Mouse (Mus musculus): ENCODE data around the gene Gmds.

Gmds gene

DNA sequence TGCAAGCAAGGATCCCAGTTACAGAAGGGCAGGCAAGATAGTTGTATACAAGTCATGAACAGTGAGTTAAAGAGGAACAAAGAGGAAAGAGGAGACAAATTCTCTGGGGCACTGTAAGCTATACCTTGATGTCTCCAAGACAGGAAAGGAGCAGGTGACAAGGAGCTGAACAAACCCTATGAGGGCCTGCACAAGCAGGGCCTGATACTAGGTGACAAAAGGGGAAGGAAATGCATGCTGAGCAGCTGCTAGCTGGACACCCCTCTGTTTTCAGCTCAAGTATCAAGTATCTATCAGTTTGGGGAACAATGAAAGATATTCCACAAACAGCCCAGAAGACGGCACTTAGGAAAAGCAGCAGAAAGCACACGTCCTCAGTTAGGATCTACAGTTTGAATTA is 193.4 kb downstream of the Gmds start:
- no peak for DNase-seq

DNA sequence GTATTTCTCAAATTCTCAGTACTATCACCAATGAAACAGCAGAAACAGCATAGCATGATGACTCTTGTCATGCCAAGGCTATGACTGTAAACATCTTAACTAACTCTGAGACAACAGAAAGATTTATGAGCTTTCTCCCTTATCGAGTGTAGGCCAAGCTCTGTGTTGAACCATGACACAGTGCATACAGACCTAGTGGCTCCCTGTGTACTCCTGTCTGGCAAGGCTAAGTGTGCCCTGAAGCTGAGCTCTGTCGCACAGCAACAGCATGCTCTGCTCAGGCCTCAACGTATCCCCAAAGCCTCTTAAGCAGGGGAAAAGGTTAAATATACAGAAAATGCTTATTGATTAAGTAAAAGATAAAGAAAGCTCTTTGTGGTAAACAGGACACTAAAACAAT is 194.9 kb downstream of the Gmds start:
- DNase-seq: no peak

DNA sequence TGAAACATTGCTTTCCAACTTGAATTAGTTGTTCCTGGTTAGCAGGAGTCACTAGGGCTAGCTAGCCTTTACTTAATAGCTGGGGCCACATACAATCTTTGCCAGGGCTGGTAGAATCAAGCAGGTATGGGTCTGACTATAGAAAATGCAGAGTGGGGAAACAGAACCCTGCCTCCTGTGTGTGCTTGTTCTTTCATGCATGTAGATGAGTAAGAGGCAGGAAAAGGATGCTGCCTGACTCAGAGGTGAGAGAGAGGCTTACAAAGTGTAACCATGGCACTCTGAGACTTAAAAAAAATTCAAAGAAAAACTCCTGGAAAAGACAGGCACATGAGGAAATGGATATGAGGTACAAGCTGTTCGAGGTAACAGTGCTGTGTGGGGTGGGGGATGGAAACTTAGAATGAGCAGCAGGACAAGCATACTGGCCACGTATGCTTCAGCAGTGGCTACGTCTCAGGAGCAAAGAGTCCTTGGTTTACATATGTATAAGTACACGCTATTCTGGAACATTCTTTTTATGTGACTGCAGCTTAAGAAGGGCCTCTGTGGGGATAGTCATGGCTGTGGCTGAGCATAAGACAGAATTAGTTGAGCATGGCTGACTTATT is 203.8 kb downstream of the Gmds start:
- DNase-seq: no peak

DNA sequence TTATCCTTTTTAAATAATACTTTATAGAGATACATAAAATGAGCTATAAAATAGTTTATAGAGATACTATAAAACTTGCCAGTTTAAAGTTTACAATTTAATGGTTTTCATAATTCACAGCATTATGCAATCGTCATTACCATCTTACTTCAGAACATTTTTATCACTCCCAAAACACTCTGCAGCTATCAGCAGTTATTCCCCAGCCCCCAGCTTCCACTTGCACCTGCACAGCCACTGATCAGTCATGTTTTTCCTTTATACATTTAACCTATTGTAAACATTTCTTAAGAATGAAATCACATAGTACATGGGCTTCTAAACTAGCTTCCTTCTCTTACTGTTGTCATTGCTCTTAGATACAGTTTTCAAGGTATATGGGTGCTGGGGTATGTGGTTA is 208.6 kb downstream of the Gmds start:
- no peak for DNase-seq

DNA sequence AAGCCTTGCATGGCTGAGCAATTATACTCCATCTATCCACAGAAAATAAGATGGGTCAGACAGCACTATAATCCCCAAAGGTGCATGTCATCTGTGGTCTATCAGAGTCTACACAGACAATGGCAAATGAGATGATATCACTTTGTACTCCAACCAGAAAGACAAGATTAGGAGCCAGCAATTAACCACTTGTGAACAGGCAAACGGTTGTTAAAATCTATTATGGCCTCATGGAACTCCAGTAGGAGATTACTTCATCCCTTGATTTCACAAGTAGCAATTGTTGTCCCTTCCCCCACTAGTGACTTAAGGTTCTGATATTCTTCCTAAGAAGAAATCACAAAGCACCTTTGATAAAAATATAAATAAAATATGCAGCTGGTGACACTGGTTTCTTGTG is 220.2 kb downstream of the Gmds start:
- DNase-seq: no peak

DNA sequence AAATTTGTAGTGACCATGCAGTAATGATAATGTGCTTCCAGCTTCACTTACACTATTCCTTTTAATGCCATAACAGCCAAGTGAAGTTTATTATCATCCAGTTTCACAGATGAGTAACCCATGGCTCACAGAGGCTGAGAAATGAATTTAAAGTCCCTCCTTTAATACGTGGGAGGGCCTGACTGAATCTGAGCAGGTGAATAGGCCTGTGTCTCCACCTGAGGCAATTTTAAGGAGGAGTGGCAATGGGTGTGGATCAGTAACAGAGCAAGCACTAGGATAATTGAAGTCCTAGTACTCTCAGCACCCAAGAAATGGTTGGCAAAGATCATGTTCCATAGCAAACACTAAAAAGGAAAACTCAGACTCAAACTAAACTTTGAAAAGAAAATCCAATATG is 223.1 kb downstream of the Gmds start:
- no peak for DNase-seq

DNA sequence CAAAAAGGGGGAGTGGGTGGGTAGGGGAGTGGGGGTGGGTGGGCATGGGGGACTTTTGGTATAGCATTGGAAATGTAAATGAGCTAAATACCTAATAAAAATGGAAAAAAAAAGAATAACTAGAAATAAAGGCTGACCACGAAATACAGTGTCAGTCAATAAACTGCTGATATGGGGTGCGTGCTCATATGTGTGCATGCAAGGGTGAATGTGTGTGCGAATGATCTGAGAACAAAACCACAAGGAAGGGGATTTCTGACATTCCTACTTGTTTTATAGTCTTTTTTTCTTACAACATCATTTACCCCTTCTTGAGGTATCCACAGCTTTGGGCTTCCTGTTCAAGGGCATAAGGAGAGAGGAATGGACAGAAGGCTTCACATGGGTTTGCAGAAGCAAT is 224.7 kb downstream of the Gmds start:
- no peak for DNase-seq

DNA sequence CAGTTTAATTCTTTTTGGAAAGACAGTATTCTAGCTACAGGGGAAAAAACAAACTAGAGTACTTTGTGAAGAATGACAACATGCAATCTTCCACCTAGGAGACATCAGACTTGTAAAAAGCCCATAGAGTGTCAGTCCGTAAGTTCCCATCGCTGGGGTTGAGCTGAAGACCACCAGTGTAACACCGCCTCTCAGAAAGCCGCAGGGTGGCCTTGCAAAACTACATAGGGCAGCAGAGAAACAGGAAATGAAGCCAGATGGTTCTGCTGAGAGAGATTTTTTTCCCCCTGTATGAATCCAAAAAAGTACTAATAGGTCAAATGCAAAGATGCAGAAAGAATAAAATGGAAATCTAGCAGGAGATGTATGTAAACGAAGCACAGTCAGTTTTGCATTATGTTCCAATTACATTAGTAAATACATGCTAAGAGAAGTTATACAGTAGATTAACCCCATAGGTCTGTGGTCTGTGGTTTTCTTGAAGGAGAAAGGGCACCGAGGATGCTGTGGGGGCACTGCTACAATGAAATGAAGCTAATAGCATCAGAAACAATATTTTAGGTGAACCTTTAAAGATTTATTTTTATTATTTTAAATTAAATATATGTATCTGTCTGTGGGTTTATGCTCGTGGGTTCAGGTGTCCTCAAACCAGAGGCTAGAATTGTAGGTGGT is 250.1 kb downstream of the Gmds start:
- DNase-seq: no peak

DNA sequence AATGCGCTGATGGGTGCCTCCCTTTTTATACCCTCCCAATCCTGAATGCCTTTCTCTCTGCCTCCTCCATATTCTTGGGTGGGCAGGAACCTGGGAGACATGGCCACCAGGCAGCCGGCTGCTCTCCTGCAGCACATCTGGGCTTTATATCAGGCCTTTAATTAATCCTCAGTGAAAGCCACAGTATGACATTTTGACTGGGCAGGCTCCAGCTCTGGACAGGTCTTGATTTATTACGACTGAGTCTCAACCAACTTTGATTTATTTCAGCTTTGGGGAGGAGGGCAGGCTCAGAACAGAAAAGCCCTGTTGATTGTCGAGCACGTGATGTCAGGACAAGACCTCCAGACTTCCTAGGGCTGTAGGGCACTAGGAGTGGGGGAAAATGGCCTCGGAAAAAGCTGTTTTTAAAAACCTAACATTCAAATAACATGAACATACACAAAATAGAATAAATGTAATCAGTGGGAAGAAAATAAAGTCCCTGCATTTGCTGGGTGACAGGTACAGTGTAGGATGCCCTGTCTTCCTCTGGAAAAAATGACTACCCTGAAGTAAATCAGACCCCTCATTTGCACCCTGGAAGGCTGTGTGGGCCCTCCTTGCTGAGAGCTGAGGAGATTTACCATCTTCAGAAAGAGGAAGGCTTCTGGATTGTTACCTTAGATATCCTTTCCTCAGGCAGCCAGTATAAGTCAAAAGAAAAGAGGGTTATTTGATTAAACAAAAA is 257.9 kb downstream of the Gmds start:
- DNase-seq: no peak

DNA sequence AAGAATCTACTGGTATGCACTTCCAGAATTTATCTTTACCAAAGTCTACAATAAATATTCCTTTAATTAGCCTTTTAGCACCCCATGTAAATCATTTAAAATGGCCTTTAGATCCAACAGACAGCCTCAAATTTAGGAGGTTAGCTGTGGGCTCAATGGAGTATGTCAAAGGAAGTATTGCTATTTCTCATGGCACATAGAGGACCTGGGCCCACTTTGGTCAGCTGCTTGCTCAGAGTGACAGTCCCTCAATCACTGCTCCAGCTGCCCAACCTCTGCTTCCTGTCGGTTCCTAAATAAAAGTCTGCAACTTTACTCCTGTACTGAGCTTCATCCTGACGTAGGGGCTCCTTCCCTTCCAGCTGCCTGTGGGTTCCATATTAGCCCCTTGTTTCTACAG is 264.9 kb downstream of the Gmds start:
- DNase-seq: no peak

DNA sequence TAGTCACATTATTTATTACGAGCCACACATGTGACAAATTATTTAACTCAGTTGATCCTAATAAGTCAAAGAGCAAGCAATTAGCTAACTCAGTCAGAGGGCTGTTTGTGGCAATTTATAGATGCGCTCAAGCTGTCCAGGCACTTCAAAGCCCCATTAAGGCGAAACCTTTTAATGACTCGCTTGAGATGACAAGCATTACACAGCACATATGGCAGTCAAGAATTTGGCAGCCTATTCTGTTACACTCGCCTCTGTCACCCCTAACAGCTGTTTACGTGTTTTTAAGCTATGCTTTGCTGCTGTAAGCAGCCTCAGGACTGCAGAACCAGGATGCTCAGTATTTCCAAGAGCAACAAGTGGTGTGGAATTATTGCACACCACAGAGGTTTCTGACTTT is 283.2 kb downstream of the Gmds start:
- no peak for DNase-seq

DNA sequence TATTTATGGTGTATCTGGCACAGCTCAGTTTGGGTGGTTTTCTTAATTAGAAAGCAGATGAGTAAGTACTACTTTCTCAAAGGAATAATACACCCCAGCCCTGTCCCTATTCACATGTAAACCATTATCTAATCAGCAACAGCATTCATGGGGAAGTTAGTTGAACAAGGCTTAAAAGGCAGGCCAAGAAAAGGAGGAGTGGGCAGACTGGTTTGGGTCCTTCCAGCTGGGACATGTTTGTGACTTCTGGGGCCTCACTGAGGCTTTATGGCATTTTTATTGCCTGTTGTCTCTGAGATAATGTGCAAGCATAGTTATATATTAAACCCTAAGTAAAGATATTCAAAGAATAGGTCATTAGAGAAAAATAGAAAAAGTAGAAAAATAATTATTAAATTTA is 285.0 kb downstream of the Gmds start:
- no peak for DNase-seq

DNA sequence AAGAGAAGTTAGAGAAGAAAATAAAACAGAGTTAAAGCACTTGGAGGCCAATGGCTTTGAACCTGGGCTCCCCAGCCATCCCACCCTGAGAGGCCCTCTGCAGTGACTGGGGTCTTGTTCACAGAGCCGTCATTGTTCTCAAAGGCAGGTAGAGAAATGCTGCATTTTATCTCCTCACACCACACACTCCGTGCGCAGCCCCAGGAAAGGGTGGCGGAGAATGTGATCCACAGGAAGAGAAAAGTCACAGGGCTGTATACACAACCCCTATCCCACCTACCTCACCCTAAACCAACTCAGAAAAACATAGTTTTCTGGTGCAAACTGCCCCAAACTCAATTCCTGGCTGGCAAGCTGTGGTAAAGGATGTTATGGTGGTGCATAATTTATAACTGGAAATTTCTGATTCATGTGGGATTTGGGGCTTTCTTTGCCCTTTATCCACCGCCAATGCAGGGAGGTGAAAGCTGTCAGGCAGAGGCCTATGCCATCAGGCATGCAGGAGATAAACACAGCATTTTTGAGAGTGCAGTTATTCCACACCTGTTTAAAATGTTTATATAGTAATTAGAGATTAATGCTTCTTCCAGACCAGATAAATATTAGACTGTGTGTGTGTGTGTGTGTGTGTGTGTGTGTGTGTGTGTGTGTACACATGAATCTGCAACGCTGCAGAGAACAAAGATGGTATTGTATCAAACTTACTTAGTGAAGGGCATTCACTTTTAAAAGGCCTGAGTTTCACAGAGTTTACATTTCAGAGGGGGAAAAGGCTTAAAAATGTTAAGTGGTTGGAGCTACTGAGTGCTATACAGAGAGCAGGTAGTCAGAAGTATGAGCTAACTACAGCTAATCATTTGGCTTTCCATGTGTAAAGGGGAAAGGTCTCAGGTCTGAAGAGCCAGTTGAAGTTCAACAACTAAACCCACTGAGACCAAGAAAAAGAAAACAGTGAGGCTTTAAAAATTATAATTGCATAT is 290.3 kb downstream of the Gmds start:
- no peak for DNase-seq

DNA sequence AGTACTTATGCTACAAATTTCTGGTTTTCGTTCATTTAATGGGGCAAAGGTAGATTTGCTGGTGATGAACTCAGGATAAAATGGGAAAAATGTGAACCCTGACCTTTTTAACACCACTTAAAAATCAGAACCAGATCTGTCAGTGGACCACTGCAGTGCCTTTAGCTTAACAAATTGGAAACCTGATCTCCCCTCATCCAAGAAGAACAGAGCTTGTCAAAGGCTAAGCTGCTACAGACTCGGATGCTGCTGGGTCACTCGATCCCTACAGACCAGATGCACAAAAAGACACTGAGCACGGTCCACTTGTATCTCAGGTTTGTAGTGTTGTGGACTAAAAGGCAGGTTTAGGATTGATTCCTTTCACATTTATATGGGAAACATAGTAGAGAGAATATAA is 291.6 kb downstream of the Gmds start:
- DNase-seq: no peak

DNA sequence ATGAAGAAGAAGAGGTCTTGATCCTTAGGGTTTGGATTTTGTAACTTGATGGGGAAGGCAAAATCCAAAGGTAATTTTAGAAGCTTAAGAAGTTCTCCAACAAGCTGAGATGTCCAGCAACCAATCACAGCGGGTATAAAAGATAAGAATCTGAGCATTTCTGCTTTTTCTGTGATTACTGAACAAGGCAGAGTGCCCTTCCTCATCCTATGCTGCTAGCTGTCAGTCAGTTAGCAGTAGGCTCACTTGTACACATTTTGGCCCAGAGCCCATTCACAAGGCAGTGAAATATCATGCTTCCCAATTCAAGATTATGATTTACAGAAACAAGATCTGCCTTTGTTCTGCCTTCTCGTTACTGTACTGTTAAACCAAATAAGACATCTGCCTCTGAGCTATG is 295.8 kb downstream of the Gmds start:
- no peak for DNase-seq

DNA sequence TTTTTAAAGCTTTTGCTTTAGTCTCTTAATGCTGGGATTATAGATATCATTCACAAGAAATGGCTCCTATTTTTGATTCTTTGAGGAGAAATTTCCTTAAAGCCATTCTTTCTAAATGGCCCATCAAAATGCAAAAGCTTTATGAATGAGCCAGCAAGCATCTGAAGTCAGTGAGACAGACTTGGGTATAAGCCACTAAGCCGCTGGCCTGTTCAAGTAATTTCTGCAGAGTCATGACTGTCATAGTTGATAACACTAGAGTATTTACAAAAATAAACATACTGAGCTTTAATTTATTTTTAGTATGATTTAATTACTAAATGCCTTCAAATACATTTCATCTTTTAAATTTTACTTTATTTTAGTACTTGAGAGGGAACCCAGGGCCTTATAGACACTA is 297.7 kb downstream of the Gmds start:
- no peak for DNase-seq

DNA sequence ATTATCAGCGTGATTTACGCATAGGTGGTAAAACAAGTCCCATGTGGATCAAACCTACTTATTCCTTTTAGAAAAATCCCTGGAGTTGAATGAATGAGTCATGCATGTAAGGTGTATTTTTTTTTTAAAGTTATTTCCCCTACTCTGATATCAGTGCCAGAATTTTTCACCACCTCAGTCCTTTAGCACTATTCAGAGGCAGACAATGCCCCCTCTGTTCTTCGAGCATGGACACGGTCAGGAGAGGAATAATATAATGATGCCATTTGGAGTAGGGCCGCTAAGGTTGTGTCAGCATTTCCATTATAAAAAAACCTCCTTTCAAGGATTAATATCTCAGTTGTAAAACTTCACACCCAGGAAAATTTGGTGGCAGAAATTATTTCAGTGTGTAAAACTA is 301.6 kb downstream of the Gmds start:
- DNase-seq: no peak

DNA sequence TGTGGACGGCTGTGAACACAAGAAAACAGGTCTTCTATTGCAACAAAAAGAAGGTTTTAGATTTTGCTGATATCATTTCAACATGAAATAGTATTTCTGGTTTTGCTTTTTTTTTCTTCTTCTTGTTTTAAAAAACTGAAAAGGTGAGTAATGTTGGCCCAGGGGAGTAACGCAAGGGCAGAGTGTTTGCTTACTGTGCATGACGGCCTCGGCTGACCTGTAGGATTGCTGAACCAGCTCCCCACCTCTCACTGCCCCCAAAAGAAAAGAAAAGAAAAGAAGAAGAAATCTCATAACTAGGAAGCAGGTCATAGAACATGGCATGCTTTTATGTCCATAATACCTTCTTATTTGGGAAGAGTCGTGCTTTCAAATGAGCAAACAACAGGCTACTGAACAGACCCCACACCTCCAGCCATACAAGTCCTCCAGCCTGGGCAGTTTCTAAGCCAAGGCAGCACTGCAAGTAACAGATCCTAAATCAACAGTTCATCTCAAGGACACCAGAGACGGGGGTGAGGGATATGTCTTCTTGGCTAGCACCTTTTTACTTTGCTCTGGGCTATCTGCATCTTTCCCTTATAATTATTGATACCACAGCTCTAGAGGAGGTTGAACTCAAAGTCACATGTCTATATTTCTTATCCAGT is 303.6 kb downstream of the Gmds start:
- DNase-seq: no peak

DNA sequence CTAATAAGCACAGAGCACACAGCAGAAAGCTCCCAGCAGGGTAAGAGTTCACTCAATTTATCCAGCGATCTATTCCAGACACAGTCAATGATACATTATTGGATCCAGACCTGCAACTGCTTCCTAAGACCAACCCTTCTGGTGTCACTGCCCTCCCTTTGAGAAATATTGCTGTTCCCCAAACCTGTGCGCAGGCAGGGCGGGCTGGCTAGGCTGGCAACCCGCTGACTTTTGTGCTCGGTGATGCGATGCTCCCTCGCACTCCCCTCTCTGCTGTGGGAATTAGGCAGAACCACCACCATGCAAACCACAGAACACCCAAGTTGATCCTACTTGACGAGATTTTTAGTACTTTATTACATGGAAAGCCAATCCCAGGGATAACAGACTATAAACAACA is 304.4 kb downstream of the Gmds start:
- DNase-seq: no peak

DNA sequence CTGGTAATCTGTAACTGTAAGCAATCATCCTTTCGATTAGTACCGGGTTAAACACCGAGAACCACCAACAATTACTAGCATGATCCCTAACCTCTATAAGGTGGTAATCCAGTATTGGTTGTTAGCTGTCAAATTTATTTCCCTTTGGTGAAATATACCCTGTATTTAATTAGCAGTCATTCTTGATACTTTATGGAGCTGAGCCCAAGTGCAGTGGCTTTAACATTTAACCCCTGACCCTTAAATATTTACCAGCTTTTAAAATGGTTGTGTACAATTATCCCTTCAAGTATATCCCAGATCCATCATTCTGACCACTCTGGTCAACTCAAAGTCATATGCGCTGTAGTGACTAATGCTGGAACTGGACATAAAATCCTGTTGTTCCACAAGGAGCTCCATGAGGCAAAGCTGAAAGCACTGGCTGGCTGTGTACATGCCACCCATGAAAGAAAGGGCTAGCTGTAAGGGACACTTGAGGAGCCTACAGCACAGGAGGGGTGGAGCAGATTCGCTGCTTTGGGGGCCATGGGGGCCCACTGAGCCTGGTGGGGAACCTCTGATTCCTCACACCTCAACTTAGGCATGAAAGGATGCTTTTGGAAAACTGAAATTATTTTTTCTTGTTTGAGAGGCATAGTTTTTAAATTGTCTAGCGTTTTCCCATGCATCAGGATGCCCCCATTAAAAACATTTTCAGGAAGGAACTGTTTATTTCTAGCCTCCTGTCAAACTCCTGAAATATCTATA is 312.1 kb downstream of the Gmds start:
- no peak for DNase-seq

DNA sequence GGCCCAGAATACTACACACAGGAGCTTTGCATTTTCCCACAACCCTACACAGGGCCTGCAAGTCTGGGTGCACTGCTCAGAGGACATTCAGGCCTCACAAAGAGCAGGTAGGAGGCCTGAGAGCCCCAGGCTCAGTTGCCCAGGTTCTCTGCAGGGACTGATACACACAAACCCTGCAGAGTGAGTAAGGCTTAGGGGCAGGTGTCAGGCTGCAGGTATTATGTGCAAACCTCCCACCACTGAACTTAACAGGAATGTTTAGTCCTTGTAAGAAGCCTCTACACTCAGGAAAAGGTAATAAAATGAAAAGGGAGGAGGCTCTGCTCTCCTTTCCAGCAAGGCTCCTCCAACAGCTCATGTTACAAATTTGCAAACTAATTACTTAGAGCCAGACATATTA is 313.7 kb downstream of the Gmds start:
- DNase-seq: no peak

Data from spleen, adult 18-20 months (tissue).